Mouse (Mus musculus): Measurements from ENCODE around the gene Ak9. TPM values are rescaled to one million over a fixed set of nuclear protein-coding genes. Genes with fewer than 3 reads are reported as not detected.
A peak's percentile ranks its signal among the peaks of the same experiment; 100 is the strongest.

The Ak9 gene
- total RNA-seq (2014; rRNA removed) (0.31 and 0.48 TPM in 2 replicates), polyA plus RNA-seq (2015; fragmentation: Nextera tagmentation; extraction: Ambion mirVana) (0.21 and 0.34 TPM in 2 replicates)

DNA sequence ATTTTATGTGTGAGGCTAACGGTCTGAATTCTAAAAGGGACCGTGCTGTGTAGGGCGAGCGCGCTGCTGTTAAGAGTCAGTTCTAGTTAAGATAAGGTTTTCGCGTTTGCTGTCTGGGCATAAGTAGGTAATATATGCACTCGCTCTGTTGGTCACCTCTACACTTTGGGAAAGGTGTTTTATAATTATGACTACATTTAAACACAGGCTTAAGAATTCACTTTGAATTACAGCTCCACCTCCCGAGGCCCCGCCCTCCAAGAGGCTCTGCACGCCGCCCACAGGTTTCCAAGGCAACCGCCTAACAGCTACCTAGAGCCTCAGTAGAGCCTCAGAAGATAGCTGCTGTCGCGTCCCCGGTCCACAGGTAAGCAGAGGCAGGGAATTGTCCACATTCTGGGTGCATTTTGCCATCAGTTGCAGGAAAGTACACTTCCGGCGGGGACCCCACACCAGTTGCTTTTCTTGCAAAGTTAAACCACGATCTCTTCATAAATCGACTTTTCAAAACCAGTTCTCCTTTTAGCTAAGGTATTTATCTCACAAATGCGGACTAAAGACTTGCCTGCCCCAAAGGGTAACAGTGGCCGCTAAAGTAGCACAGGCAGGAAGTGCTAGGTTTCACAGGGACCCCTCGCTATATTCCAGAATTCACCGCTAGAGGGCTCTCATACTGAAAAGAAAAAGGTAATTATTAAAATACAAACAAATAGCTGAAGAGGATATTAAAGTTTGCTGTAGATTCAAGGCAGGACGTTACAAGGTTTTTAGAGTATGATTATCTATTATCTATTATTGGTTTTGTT is at the start of gene Ak9:
Gene Ak9, plus strand, starts transcription at position 342 of the 806 bp plus-strand sequence.
- Histone ChIP-seq H3K36me3 (ENCODE audit: insufficient read depth) (no peaks in the 10 kb centered on the region), H3K27ac (ENCODE audit: low read depth, low read length) (peak within 1 kb of the TSS; percentile 91), H3K4me2 (ENCODE audit: low read depth) (peak within 1 kb of the TSS; percentile 72), H3K27me3 (ENCODE audit: insufficient read depth, low read length) (no peaks in the 10 kb centered on the region), H3K4me1 (ENCODE audit: insufficient read depth) (no peaks in the 10 kb centered on the region; the same call in 1 of the 2 replicates), H3K4me3 (ENCODE audit: low read depth, low read length) (peak within 1 kb of the TSS; percentile 70), H3K9me3 (ENCODE audit: low read length) (no peaks in the 10 kb centered on the region), H3K9ac (peak within 1 kb of the TSS; percentile 91)
- TF ChIP-seq CTCF (IDR thresholded peaks at IDR 0.05; ENCODE audit: low read depth), result peak; percentile 72
- DNase-seq, result peak; percentile 90
- peak; percentile 70 for ATAC-seq
- WGBS, result 1% methylated on average over 25 of the region's 25 CpGs

DNA sequence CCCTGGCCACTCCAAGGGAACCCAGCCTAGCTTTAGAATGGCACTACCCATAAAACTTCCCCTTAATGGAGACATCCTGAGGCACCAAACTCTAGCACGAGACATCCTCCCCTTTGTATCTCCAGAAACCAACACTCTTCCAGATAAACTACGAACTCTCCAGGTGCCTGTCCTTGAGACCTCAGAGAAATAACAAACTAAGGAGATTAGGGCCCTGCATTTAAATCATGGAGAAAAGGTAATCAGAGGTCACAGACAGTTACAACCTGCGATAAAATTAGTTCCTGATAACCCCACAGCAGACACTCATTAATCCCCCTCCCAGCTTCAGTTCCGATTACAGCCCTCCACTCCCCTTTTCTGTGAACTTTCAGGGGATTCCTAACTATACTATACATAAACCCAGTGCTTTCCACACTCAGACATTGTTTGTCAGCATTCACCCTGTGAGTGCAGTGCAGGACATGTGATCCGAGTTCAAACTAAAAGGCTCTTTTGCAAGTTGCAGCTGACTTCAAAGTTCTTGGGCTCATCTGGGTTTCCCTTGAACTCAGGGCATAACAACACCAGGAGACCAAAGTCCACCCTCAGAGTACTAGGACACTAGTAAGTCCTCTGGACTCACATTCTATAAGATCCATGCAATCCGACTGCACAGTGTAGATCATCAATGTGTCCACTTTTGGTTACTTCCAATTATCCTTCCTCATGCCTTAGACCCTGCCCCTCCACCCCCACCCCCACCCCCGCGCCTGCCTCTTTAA is 43.4 kb upstream of the Ak9 start:
- Histone ChIP-seq H3K9me3 (ENCODE audit: low read length) (no peaks in the 10 kb centered on the region), H3K36me3 (ENCODE audit: insufficient read depth) (peaks cover 24% of the 10 kb centered on the region), H3K4me1 (ENCODE audit: insufficient read depth) (no peaks in the 10 kb centered on the region), H3K27ac (ENCODE audit: low read depth, low read length) (no peak overlapping the region), H3K4me2 (ENCODE audit: low read depth) (no peak overlapping the region), H3K9ac (no peak overlapping the region), H3K4me3 (ENCODE audit: low read depth, low read length) (no peak overlapping the region), H3K27me3 (ENCODE audit: insufficient read depth, low read length) (no peaks in the 10 kb centered on the region)
- ATAC-seq (no peak), DNase-seq (no peak)
- WGBS, result 53% methylated on average over 8 of the region's 8 CpGs
- no peak for TF ChIP-seq CTCF (IDR thresholded peaks at IDR 0.05; ENCODE audit: low read depth)

DNA sequence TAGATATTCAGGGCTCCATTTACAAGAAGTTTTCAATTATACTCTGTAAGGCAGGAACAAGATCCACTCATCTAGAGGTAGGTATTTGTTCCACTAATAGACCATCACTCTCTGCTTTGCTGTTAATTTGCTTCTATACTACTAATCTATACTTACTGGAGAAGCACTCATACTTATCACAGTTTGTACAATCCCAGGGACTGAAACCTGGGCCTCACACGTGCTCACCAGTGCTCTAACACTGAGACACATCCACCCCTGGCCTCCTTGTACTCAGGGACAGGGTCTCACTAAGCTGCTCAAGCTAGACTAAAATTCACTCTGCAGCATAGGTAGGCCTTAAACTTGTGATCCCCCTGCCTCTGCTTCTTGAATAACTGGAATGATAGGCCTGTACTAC is 42.6 kb upstream of the Ak9 start:
- WGBS, result 57% methylated on average over 1 of the region's 1 CpGs
- Histone ChIP-seq H3K36me3 (ENCODE audit: insufficient read depth) (peaks cover 17% of the 10 kb centered on the region), H3K9ac (no peak overlapping the region), H3K27ac (ENCODE audit: low read depth, low read length) (no peak overlapping the region), H3K4me1 (ENCODE audit: insufficient read depth) (no peaks in the 10 kb centered on the region), H3K27me3 (ENCODE audit: insufficient read depth, low read length) (no peaks in the 10 kb centered on the region), H3K4me2 (ENCODE audit: low read depth) (no peak overlapping the region), H3K9me3 (ENCODE audit: low read length) (no peaks in the 10 kb centered on the region), H3K4me3 (ENCODE audit: low read depth, low read length) (no peak overlapping the region)
- no peak for TF ChIP-seq CTCF (IDR thresholded peaks at IDR 0.05; ENCODE audit: low read depth)
- DNase-seq (no peak), ATAC-seq (no peak)

DNA sequence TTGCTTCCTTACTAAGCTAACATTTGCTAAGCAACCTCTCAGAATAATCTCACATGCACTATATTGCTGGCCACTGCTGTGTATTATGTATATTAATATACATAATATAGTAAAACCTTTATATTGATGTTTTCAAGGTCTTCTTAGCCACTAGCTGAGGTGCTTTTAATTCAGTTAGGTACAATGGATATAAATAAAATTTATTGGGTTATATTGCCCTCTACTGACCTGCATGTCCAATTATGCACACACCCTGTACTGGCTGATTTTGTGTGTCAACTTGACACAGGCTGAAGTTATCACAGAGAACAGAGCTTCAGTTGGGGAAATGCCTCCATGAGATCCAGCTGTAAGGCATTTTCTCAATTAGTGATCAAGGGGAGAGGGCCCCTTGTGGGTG is 41.9 kb upstream of the Ak9 start:
- Histone ChIP-seq H3K4me2 (ENCODE audit: low read depth) (no peak overlapping the region), H3K27me3 (ENCODE audit: insufficient read depth, low read length) (no peaks in the 10 kb centered on the region), H3K9ac (no peak overlapping the region), H3K4me1 (ENCODE audit: insufficient read depth) (no peaks in the 10 kb centered on the region), H3K27ac (ENCODE audit: low read depth, low read length) (no peak overlapping the region), H3K36me3 (ENCODE audit: insufficient read depth) (peaks cover 16% of the 10 kb centered on the region), H3K9me3 (ENCODE audit: low read length) (no peaks in the 10 kb centered on the region), H3K4me3 (ENCODE audit: low read depth, low read length) (no peak overlapping the region)
- 0 out of 2 replicates have a peak, but pooled peaks have one; percentile 10 for TF ChIP-seq CTCF (IDR thresholded peaks at IDR 0.05; ENCODE audit: low read depth)
- ATAC-seq (no peak), DNase-seq (no peak)

DNA sequence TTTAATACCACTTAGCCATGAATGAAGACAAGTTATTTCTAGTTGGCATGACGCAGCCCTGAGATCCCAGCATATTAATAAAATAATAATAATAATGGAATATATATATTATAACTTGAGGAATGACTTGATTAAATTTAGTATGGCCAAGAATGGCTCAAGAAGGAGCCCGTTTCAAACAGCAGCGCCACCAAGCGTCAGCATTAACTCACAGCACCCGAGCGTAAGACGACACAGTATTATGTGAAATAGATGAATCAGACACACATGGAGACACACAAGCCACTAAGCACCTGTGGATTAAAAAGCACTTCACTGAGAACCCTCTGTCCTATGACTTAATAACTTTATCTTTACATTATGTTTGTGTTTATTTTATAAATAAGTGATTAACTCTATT is 31.9 kb upstream of the Ak9 start:
- peak; percentile 32; the same call in 1 of the 2 replicates for ATAC-seq
- peak; percentile 63 for DNase-seq
- H3K4me1 ChIP-seq (ENCODE audit: insufficient read depth), result no peaks in the 10 kb centered on the region
- H3K4me2 ChIP-seq (ENCODE audit: low read depth), result no peak overlapping the region
- peak; percentile 67 for TF ChIP-seq CTCF (IDR thresholded peaks at IDR 0.05; ENCODE audit: low read depth)
- H3K4me3 ChIP-seq (ENCODE audit: low read depth, low read length), result no peak overlapping the region
- H3K9me3 ChIP-seq (ENCODE audit: low read length), result no peaks in the 10 kb centered on the region
- 44% methylated on average over 7 of the region's 7 CpGs for WGBS
- H3K36me3 ChIP-seq (ENCODE audit: insufficient read depth), result peaks cover 18% of the 10 kb centered on the region; the same call in 1 of the 2 replicates
- H3K27me3 ChIP-seq (ENCODE audit: insufficient read depth, low read length), result no peaks in the 10 kb centered on the region
- H3K27ac ChIP-seq (ENCODE audit: low read depth, low read length), result no peak overlapping the region
- H3K9ac ChIP-seq, result no peak overlapping the region

DNA sequence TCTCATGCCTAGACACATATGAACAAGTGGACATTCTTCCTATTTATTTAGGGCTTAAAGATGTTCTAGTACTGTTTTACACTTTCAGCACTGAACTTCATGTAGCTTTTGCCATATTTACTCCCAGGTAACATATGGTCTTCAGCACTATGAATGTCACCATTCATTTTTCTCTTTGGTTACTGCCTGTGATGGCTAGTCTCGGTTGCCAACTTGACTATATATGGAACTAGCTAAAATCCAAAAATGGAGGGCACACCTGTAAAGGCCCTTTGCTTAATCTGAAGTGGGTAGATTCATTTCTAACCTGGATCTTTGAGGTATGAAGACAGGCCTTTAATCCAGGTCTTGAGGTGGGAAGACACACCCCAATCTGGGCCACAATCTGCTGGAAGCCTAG is 28.9 kb upstream of the Ak9 start:
- no peak for ATAC-seq
- H3K4me1 ChIP-seq (ENCODE audit: insufficient read depth), result no peaks in the 10 kb centered on the region
- no peak overlapping the region for H3K27ac ChIP-seq (ENCODE audit: low read depth, low read length)
- 83% methylated on average over 1 of the region's 1 CpGs for WGBS
- no peaks in the 10 kb centered on the region for H3K27me3 ChIP-seq (ENCODE audit: insufficient read depth, low read length)
- no peak for TF ChIP-seq CTCF (IDR thresholded peaks at IDR 0.05; ENCODE audit: low read depth)
- no peak overlapping the region for H3K4me3 ChIP-seq (ENCODE audit: low read depth, low read length)
- H3K9me3 ChIP-seq (ENCODE audit: low read length), result no peaks in the 10 kb centered on the region
- H3K4me2 ChIP-seq (ENCODE audit: low read depth), result no peak overlapping the region
- H3K9ac ChIP-seq, result no peak overlapping the region
- 0 out of 2 replicates have a peak, but pooled peaks cover 6% of the 10 kb centered on the region for H3K36me3 ChIP-seq (ENCODE audit: insufficient read depth)
- no peak for DNase-seq

DNA sequence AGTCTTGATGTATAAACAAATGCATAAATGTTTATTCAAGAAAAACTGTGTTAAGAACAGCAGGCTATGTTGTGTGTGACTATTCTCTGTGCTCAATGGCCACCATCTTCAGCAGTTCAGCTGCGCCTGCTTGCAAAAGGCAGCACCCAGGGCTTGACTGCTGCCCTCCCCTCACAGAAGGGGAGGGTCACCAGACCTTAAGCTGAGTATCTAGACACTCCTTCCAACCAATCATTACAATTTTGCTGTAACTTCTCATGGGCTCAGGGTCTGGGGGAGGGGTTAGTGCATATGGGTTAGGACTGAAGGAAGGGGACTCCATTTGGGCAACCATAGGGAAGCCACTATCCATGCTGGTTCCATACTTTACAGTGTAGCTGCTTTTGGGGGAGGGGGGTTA is 25.0 kb upstream of the Ak9 start:
- Histone ChIP-seq H3K36me3 (ENCODE audit: insufficient read depth) (peaks cover 6% of the 10 kb centered on the region; the same call in 1 of the 2 replicates), H3K4me1 (ENCODE audit: insufficient read depth) (no peaks in the 10 kb centered on the region), H3K4me2 (ENCODE audit: low read depth) (no peak overlapping the region), H3K27ac (ENCODE audit: low read depth, low read length) (no peak overlapping the region), H3K9ac (no peak overlapping the region), H3K9me3 (ENCODE audit: low read length) (no peaks in the 10 kb centered on the region), H3K27me3 (ENCODE audit: insufficient read depth, low read length) (no peaks in the 10 kb centered on the region), H3K4me3 (ENCODE audit: low read depth, low read length) (no peak overlapping the region)
- ATAC-seq (no peak), DNase-seq (no peak)
- 91% methylated on average over 1 of the region's 1 CpGs for WGBS
- TF ChIP-seq CTCF (IDR thresholded peaks at IDR 0.05; ENCODE audit: low read depth), result no peak

Measured in forebrain, postnatal 0 days (tissue).